Mouse (Mus musculus) right cerebral cortex, postnatal 10 days (tissue): ENCODE results near the gene Tmem213.

ENCODE experiments used
- DNase-seq, 2 experiments: peaks; one replicate each; pipeline ENCODE4 v3.0.0; 2021; ENCODE audit warnings: low spot score in 2 of 2

The Tmem213 gene

DNA sequence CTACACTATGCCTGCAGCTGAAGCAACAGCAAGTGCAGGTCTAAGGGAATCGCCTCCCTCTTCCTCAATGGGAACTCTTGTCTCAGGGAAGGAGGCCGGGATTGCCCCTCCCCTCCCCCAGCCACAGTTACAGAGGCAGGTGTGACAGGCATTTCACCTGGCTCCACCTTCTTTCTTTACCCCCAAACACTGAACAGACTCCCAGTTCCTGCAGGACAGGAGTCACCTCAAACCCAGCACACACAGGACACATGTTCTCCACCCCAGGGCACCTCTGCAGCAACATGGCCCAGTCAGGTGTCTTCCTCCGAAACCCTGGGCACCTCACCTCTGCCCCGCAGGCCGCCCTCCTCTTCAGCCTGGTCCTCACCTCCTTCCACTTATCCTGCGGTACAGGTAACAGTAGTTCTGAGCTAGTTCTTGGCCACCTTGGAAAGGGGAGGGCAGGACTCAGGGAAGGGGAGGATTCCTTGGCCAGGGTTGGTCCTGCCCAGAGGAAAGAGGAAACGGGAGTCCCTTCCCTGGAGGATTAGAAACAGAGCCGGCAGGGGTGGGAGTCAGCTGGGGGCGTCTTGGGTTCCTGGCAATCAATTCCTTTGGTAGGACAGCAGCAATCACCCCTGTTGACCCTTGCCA is at the start of gene Tmem213:
Gene Tmem213, plus strand, starts transcription at position 96 of the 636 bp plus-strand sequence.
- no peak for DNase-seq

DNA sequence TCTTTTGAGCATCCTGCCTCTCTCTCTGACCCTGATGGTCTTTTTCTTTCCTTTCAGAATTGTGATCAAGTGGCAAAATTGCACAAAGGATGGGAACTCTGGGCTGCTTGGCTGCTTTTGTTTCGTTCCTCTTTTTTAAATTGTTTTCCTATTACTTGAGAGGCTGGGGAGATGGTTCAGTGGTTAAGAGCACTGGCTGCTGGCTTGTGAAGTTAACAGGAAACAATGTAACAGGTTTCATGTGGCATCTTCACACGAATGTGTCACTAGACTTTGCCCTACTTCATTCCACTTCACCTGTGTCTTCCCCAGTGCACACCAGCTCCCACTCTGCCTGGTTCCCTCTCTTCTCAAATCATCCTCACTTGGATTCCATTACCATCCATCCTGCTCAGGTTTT is 44.4 kb upstream of the Tmem213 start:
- no peak for DNase-seq

DNA sequence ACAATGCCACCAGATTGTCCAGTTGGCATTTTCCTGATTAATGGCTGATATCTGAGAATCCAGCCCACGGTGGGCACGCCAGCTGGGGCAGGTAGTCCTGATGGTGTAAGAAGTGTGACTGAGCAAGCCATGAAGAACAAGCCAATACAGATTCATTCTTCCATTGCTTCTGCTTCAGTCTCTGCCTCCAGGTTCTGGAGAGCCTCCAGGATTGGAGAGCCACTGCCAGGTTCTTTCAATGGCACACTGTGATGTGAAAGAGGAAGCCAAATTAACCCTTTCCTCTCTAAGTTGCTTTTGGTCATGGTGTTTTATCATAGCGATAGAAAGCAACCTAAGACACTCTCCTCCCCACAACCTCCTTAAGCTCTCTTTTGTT is 43.9 kb upstream of the Tmem213 start:
- peak; percentile 82 to 85 for DNase-seq

DNA sequence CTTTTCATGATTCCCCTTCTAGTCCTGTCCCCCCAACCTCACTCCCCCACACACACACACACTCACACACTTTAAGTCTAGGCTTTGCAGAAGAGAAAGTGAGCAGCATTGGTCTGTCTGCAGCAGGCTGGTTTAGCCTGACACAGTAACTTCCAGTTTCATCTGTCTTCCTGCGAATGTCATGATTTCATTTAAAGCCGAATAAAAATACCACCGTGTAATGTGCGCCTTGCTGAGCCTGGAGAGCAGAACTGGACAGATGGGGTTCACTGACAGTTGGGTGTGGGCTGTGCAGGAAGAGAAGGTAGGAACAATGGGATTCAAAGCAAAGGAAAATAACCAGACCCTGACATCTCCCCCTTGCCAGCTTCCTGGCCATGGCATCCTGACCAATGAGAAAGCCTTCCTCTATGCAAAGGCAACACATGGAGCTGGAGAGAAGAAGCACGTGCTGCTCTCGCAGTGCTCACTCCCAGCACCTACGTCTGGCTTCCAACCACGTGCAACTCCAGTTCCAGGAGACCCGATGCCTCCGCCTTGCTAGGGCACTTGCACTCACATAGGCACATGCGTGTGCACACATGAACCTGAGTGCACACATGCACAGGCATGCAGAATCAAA is 43.4 kb upstream of the Tmem213 start:
- DNase-seq = peak; percentile 40 to 57

DNA sequence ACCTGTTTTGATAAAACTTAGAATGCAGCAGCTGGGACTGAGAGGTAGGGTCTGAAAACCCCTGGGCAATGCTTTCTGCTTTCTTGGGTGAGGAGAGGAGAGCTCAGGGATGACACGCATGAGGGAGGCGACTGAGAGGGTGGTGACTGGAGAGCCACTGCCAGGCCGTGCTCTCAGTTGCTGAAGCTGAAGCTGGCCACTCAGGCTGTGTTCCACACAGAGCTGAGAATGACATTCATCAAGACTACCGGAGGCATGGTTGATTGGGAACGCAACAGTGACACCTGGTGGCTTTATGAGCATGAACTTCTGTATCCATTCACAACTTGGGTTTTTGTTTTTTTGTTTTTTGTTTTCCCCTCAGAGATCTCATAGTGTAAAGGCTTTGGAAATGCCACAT is 42.8 kb upstream of the Tmem213 start:
- peak; percentile 78 for DNase-seq

DNA sequence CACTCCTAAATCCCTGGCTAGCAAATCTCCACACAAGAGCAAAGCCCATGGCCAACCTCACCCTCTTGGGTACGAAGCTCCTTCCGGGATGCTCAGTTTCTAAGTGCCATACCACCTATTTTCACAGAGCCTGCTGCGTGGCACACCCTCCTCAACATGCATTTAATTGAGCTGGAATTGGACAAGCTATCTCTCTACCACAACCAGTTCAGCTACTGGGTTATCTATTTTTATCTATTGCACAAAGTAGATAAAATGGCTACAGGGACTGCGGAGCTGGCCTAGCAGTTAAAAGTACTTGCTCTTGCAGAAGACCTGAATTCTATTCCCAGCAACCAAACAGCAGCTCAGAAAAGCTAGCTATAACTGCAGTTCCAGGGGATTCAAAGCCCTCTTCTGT is 37.8 kb upstream of the Tmem213 start:
- DNase-seq = no peak

DNA sequence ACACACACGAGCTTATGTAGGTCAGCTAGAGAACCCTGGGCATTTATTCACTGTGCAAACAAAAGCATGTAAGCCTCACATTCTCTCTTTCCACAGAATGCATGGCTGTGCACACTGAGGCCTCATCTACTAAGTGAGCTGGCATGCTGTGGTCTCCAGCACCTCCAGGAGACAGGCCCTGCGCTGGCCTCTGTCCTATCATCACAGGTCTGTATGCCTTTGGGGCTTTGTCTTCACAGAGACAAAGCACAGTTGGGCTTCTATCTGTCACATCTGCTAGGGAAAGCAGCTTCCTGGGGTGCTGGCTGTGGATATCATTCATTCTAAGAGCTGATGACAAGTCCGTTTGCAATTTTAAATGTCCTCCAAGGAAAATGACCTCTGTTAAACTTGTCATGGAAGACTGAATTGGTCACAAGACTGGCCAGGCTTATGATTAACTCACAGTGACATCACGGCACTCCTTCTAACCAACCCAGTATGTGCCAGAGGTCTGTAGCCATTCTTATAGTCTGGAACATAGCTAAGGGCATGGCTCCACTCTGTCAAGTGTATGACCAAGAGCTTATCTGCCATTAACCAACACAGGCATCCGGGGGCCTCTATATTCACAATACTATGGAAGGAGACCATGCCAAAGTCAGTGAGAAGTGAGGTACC is 36.8 kb upstream of the Tmem213 start:
- DNase-seq = no peak

DNA sequence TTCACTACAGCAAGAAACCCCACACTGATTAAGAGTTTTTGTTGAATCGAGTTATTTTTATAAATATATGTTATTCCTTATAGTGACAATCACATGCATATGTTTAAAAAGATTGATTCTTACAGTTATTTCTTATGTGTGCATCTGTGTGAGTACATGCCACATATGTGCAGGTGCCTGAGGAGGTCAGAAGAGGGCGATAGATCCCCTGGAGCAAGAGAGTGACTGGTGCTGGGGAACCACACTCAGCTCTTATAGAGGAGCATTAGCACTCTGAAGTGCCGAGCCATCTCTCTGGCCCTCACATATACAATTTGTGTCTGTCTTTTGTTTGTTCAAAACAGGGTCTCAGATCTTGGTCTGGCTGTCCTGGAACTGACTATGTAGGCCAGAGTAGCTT is 35.5 kb upstream of the Tmem213 start:
- no peak for DNase-seq

DNA sequence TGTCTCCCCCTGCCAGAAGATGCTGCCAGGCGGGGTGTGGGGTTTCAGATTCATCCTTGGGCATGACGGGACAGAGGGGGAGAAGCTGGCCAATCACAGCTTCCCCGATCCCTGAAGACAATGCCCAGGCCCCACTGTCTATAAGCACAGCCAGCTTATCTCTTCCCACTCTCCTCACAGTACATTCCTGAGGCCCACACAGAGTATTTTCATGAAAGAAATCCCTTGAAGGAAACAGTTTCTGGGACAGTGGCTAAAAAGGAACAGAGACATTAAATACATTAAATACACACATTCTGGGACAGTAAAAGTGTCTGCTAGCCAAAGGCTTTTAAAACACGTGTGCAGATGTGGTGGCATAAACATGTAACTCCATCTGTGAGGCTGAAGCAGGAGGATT is 28.7 kb upstream of the Tmem213 start:
- no peak for DNase-seq

DNA sequence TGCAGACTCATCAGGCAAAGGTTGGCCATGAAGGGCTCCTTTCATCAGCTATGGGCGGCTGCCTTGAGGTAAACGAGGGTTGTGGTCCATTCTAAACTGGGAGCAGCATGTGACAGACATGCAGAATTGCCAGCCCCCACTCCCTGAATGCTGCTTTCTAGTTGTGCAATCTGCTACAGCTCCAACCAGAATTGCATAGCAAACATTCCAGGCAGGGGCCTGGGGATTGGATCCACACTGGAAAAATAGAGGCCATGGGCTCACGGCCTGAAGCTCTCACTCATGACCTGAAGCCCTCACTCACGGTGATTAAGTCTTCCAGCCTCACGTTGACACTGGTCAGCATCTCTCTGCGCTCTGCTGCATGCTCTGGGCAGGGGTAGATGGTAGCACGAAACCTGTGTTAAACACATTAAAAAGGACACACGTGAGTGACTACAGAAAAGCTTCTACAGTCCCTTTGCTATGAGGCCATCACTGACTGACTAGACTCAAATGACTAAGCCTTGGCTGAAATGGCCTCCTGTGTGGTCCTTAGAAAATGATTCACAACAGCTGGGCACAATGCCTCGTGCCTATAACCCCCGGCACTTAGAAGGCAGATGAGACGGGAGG is 27.2 kb upstream of the Tmem213 start:
- no peak for DNase-seq

DNA sequence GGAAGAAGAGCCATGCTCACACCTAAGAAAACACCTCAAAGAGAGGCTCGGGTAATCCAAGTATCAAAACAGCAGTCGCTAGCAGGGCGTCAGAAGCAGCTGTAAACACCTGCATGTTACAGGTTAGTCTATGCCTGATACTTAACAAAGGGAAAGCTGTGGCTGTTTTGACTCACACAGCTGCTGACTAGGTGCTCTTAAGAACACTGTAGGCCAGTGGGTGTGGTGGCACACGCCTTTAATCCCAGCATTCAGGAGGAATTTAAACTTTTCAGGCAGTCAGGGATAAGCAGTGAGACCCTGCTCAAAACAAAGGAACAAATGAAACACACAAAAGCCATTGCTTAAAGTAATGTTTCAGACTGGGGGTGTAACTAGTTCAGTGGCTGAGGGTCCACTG is 25.9 kb upstream of the Tmem213 start:
- no peak for DNase-seq

DNA sequence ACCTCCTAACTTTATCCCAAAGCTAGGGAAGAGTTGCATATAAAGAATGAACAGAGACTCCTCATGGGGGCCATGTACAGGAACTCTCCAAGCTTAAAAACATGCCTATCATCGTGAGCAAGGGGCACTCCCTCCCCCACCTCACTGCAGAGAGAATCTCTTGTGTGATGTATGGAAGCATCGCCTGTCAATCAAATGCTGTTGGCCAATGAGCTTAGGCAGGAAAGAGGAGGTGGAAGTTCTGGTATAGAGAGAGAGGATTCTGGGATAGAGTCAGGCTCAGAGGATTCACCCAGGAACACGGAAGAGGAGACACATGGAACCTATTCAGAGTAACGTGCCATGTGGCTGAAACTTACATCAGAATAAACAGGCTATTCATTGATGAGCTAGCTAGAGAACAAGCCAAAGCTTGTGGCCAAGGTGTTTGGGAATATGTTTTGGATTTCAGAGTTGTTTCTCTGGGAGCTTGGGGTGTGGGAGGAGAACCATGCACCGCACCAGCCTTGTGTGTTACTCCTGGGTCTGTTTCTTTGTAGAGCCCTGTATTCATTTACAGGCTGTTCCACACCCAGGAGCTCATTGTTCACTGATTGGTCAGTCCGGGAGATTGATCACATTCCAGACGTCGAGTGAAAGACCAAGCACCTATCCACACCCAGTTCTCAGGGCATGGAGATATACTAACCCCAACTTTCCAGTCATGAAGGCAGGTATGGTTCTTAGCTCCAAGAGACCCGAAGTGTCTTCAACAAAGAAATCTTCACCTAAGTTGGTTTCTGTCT is 21.6 kb upstream of the Tmem213 start:
- DNase-seq = no peak

DNA sequence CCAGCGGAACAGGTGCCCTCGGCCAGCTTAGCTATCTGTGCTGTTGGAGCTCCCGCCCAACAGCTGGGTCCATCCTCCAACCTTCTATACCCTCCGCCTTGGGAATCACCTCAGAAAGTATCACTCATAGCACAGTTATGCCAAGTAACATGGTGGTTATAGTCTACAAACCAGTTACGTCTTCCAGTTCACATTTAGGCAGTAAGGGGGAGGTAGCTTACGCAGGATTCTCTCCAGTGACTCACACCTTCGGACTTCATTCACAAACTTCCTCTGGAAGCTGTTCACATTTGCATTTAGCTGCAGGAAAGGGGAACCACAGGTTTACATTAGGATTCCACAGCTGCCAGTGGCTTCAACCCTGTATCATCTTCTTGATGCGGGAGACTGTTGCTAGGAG is 16.5 kb upstream of the Tmem213 start:
- no peak for DNase-seq

DNA sequence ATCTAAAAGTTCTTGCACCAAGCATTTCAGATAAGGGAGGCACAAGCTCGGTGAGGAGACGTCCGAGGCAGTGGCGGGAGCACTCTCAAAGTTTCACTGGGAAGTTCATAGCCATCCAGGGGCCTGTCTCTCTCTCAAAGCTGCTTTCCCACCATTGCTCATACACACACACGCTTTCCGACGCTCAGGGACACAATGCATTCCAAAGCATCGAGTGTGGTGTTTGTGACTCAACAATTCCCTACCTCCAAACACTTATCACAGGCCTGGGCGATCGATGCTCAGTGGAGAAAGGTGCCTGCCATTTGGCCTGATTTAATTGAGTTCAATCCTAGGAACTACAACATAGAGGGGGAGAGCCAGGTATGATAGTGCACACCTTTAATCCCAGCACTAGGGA is 14.4 kb upstream of the Tmem213 start:
- DNase-seq = no peak

DNA sequence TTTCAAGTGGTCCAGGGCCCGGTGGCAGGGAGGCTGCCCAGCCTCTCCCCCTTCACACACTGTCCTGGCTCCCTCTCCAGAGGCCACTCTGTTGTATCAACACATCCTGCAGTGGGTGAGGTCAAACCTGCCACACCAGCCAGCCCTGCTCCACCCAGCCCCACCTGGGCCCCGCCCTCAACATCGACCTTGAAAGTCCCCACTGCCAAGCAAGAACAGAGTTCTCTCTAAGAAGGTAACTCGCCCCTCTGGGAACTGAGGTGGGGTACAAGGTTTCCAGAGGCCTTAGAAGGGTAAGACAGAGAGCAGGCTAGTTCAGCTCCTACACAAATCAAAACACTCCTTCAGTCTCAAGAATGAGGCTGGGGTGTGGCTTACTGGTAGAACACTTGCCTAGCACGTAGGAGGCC is 12.1 kb upstream of the Tmem213 start:
- no peak for DNase-seq

DNA sequence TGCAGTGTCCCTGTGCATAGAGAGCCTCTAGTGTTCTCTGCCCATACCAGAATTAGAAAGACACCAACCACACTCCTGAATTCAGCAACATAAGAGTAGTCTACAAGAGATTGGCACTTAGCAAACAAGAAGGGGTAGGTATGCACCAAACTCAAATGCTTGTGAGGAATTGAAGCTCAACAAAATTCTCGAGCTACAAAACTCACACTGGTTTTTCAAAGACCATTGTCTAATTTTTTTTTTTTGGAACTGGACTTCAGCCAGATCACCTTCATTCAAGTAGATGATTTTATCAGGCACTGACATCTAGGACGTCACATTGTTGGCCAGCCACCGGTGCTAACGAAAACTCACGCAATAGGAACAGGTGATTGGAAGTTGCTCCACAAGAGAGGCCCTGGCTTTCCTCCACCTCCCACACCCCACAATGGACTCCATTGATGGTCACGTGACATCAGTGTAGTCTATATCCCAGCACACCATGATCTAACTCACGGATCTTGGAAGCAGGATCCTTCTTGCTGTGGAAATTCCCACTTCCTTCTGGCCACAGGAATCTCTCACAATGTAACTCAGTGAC is 6.7 kb upstream of the Tmem213 start:
- DNase-seq = no peak

DNA sequence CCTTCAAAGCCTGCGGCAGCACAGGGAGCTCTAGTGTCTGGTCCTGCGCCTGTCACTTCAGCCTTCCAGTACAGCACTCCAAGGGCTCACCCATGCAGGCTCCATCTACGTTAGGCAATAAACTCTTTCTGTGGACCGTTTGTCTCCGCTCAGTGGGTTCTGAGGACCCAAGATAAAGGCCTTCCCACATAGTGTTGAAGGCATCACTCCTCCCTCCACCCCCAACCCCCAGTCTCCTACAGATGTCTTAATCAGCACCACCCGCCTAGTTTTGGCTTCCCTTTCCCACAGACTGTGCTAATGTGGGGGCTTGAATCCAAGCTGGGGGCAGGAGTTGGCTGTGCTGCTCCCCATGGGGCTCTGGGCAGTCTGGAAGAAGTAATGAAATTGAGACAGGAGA is 5.3 kb upstream of the Tmem213 start:
- no peak for DNase-seq

DNA sequence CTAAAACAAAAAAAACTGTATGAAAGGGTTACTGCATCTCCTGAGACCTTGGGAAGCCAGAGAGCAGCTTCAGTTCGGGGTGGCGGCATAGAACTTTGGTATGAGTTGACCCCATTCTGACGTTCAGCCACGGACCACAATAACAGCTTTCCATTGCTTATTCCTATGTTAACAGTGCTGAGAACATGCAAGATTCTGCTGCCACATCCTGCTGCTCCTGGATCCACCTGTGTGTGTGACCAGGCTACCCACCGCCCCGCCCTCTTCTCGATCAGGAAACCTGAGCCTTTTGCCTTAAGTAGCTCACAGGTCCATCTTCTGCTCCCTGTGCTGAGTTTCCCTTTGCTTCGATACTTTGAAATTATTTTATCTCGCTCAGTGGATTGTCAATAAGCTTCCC is 3.1 kb upstream of the Tmem213 start:
- no peak for DNase-seq

DNA sequence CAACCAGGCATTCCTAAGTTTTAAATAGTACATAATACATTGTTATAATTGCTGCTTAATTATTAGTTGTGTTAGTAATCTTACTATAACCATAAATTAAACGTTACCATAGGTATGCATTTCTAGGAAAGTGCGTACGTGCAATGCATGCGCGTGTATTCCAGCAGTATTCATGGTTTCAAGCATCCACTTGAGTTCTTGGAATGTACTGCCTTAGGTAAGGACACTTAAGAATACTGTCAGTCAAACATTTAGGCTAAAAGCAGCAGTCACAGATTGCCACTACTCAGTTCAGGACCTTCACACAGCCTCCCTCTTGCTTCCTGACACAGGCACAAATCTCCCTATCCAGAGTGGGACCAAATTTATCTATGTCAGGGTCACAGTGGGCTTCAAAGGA is 606 bp upstream of the Tmem213 start:
- DNase-seq = no peak

DNA sequence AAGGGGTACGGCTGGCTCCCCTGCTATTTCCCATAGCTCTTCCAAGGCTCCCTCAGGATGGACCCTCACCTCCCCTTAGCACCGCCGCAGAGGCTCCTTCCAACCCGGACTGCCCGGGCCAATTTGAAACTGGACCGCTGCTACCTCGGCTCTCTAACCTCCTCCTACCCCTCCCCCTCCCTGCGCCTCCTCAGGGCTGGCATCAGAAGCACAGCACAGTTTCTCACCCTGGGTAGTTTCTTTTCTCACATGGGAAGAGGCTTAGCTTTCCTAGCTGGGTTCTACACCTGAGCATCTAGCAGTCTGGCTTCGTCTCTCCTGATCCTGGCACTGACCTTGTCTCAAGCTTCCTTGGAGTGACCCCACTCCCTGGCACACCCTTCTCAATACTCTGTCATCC is 816 bp downstream of the Tmem213 start:
- no peak for DNase-seq

DNA sequence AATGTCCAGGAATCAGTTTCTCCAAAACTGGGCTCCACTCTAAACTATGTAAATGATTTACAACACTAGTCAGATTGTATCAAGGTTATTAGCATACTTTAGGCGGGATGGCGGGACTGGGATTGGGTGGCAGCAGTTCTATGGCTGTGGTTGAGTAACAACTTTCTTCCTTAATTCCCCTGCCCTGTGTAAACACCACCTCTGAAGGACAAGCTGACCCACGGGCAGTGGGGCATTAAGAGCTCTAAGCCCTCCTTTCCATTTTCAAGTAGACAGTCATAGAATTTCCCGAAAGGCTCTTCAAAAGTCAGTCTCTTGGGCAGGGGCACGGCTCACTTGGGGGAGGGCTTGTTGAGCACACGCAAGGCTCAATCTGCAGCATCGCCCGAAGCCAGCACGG is 1.8 kb downstream of the Tmem213 start:
- no peak for DNase-seq
